Mouse (Mus musculus) left cerebral cortex, adult 18-20 months (tissue): ENCODE data around the gene Arl4d. TPM values are rescaled to one million over a fixed set of nuclear protein-coding genes. Genes with fewer than 3 reads are reported as not detected.

Experiments
- DNase-seq, 2 experiments: peaks; one replicate each; pipeline ENCODE4 v3.0.0; 2021 to 2022; ENCODE audit warnings: low spot score in 2 of 2, mixed read lengths in 1 of 2
- total RNA-seq, 2 experiments: library from RNA; stranded (reverse); gene quantifications; 2 replicates each; pipeline ENCODE4 v1.2.3; 2021

Gene Arl4d
- total RNA-seq, 2 experiments from 2014 or later, result 34.7 to 37.2 TPM

DNA sequence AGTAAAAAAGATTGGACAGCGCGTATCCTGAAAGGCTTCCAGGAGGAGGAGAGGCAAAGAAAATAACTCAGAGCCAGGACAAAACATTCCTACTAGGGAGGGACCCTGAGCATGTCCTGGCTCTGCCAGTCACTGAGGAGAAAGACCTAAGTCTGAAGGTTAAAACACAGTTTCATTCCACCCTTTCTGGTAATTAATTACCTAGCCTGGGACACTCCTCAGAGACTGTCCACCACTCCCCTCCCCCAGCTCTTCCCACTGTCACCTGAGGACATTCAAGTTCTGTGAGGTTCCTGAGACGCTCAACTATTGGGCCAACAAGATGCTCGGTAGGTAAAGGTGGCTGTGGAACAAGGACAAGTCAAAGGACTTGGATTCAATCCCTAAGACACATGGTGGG is 10.0 kb downstream of the Arl4d start:
- DNase-seq, result no peak

DNA sequence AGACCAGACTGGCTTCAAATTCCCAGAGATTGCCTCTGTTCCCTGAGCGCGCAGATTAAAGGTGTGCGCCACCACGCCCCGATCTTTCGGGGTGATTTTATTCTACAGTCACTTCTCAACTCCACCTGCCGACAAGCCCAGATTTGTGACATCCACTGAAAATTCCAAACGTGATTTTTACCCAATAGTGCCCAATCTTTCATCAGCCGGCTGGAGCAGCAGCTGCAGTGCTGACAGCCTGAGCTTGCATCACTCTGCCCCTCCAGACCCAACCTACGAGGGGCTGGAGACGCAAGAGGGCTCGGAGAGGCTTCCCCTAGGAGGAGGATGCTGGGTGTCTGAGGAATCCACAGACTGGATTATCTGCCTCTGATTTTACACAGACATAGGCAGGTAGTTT is 12.3 kb downstream of the Arl4d start:
- no peak for DNase-seq

DNA sequence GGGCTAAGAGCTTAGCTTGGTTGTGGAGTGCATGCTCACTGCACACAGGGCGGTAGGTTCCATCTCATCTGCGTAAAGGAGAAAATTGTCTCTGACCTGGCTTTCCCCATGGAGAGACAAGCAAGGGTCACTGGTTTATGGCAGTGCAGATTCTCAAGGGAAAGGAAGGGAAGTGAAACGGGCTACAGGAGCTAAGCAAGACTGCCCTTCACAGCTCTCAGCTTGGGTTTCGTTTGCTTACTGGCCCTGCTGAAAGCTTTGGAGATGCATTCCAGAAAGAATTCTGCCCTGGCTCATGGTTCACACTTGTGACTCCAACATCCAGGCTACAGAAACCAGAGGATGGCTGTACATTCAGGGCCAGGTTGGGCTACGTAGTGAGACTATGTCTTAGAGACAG is 13.4 kb downstream of the Arl4d start:
- DNase-seq, result no peak

DNA sequence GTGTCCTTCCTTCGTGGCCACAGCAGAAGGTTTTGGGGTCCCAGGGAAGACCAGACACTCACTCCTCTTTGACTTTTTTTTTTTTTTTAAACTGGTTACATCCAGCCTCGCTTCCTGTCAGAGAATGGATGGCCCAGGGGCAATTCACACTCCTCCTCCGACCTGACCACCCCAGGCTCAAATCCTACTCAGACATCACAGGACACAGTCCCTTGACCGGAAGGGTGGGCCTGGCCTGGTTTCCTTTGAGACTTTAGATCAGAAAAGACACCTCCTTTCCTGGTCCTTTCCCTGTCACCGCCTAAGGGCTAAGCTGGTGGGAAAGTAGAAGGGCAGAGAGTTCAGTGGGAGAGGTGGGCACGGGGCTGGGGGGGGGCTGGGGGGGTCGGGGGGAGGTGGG is 14.6 kb downstream of the Arl4d start:
- no peak for DNase-seq

DNA sequence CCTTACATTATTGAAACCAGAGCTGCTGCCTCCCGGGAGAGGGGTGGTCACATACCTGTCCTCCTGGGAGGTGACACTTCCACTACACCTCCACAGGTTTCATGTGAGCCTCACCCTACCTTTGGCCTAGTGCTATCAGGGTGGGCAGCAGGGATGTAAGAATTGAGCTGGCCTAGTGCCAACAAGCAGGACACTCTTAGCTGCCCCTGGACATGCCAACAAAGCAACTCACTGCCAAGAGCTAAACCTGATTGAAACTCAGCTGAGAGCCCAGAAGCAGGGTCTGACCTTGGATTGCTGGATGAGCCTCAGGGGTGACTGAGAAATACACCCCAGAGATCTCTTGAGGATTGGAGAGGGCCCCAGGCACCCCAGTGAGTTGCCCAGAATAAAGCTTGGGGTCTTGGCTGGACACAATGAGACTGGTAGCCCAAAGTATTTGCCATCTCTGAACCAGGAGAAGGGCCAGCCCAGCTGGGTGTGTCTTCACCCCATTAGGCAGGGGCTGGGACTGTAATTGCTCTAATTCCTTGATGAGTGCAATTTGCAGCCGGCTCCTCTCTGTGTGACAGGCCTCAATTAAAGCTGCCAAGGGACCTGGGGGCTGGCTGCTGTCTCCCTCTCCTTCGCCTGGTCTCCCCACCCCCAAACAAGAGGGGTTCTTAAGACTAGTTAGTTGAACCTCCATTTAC is 15.4 kb downstream of the Arl4d start:
- DNase-seq, result no peak

DNA sequence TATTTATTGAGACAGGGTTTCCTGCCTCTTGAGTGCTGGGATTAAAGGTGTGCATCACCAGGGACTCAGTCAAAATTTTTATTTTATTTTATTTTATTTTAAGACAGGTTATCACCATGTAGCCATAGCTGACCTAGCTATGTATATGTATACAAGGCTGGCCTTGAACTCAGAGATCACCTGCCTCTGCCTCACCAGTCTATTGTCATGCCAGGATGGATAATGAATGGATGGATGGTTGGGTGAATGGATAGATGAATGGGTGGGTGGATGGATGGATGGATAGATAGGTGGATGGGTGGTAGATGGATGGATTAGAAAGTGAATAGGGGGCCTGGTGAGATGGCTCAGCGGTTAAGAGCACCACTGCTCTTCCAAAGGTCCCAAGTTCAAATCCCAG is 16.6 kb downstream of the Arl4d start:
- no peak for DNase-seq

DNA sequence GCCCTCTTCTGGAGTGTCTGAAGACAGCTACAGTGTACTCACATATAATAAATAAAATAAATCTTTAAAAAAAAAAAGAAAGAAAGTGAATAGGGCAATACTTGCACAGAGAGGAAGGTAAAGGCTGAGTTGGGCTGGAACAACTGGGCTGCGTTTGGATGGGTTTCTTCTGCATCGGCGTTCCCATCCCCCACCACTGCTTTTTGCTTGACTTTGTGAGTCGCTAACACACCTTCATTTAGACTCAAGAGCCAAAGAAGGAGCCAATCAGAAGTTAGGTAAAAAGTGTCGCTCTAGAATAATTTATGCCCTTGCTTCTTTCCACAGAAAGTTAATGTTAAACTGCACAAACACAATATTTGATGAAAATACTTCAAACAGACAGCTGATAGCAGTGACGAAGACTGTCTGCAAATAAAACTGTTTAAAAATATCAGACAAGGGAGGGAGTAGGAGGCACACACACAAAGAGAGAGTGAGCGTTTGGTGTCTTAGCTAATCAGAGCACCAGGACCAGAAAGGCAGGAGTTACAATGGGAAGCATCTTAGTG is 17.1 kb downstream of the Arl4d start:
- no peak for DNase-seq

DNA sequence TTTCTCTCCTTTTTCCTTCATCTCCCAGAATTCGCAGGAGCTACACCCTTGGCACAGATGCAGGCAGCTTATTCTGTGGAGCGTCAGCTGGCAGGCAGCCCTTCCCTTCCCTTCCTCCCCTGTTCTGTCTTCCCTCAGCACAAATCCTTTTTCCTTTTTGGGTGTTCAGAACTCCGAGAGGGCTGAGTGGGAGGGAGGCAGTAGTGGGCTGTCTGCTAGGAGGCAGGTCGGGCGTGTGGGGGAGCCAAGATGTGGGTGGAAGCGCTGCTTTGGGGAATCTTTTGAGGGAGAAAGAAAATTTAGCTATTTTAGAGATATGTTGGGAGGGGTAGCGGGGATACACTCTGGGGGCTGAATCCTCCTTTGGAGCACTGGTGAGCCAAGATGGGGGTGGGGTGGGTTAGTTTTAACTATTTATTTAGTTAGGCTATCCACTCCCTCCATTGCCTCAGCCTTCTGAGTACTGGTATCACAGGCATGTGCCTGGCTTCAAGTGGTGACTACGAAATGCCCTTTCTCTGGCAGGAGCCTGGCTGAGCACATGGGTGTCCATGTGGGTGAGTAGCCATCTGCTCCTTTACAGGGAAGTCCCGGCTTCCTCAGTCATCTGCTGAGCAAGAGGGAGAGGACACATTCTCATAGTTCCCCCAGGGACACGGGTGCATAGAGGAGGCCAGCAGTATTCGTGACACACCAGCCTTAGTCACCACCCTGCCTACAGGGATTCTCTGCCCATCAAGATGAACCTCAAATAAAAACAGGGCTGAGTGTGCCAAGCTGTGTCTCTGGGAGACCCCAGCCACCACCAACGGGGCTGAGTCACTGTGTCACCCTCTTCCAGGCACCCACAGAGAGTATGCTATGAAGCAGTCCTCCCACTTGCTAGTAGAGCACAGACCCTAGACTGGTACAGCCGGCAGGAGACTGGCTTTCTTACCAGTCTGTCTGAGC is 22.3 kb downstream of the Arl4d start:
- DNase-seq, result peak; percentile 85 to 92

DNA sequence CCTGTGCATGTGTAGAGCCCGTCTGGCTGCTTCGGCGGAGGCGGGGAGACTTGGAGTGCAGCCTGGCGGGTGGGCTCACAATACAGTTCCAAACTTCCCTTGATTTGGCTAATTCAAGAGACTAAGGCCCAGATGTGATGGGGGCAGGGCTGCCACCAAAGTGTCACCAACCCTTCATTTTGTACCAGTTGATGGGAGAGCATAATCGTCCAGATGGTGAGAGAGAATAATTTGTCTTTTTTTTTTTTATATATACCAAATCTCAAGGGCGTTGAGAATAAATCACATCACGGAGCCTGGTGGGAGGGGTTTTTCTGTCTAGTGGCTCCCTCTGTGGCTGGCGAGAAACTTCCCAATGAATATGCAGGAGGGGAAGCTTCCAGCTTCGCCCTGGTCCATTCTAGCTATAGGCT is 24.4 kb downstream of the Arl4d start:
- peak; percentile 69 to 76 for DNase-seq

DNA sequence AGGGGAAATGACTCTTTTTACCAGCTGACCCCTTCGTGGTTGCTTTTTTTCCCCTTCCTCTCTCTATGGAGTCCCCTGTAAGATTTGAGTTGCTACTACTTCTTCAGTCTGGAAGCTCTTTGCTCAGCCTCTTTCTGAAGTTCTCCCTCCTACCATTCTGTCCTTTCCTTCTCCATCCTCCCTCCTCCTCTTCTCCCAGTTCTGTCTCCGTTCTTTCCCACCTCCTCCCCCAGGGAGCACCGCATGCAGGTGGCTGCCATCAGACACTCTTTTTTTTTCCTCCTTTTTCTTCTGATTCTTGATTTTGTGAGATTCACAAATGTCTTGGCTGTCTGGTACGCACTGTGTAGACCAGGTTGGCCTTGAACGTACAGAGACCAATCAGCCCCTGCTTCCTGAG is 25.0 kb downstream of the Arl4d start:
- peak in 1 of 2 experiments; percentile 23 for DNase-seq

DNA sequence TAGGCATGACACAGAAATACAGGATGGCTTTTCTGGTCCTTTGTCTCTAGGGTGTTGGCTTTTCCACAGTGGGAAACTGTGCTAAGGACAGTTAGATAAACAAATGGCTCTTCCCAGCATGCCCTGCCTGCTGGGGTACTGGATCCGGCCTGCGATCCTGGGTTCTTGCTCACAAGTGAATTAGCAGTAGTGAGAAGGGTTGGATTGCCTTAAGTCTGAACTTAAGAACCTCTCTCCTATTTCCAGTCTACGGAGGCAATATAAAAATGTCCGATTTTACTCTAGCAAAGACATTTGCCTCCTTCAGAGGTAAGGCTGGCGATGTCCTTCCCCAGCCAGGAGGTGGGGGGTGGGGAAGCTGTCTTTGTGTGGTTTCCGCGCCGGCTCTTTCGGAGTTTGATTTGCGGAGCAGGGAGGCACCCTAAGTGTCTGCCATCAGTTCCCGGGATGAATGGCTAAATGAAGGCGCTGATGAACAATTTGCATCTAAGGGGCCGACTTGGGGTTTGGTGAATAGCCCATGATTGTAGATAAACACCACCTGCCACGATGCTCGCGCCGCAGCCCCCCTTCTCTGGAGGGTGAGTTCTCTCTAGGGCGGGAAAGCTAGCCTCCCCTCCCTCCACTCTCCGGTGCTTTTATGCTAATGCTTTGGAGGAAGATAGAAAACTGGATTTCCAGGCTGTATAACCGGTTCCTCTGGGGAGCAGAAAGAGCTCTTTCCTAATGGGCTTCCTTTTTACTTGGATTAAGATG is 30.7 kb downstream of the Arl4d start:
- peak in 1 of 2 experiments; percentile 38 for DNase-seq

DNA sequence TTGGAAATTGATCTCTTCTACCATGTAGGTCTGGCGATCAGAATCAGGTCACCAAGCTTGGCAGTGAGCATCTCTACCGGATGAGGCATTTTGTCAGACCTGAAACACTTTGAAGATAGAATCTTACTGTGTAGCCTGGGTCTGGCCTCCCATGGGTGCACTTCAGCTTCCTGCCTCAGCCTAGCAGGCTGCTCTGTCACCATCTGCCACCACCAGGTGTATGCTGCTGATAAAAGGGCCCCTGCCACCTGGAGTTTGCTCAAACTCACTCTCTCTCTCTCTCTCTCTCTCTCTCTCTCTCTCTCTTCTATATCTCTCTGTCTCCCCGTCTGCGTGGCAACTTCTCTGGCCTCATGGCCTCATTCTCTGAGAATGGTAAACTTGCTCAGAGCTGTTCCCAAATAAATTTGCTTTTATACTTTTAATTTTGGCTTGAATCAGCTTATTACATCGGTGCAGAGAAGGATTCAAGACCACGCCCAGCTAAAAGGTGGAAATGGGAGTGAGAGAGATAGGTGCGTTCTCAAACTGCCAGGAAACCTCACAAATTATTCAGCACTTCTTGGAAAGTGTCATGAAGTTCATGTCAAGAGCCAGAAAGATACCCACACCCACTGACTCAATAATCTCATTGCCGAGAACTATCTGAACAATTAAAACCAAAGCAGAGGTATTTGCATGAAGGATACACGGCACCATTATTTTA is 32.0 kb downstream of the Arl4d start:
- DNase-seq, result no peak

DNA sequence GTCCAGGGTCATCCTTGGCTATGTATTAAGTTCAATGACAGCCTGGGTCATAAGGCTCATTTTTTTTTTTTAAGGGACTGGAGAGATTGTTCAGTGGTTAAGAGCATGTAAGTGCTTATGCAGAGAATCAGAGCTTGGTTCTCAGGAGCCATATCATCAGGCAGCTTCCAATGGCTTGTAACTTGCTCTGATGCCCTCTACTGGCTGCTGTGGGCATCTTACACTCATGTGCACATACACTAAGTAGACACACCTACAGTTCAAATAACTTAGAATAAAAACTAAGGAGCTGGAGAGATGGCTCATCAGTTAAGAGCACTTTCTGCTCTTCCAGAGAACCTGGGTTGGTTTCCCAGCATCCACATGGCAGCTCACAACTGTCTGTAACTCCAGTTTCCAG is 32.8 kb downstream of the Arl4d start:
- DNase-seq, result no peak

DNA sequence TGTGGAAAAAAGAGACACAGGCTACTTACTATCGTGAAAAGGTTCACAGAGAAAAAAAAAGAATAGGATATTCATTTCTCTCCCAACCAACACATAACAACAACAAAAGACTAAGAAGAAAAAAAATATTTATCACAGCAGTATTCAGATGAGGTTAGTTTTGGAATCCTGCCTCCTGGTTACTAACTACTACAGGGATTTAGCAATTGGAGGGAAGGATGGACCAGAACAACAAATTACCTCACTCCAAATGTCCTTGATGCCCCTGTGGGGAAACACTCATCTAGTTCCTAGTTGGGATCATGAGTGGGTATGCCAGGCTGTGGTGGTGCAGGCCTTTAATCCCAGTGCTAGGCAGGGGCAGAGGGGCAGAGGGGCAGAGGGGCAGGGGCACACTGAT is 34.2 kb downstream of the Arl4d start:
- no peak for DNase-seq

DNA sequence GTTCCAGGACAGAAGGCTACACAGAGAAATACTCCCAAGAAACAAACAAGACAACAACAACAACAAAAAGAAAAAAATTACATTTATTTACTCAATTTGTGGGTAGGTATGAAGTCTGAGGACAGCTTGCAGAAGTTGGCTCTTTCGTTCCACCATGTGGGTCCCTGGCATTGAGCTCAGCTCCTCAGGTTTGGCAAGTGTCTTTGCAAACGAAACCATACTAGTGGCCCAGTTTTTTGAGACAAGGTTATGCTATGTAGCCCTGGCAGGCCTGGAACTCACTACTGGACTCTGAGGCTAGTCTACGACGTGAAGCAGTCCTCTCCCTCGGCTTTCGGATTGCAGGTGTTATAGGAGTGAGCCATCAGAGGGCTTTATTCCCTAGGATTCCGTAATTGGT is 34.6 kb downstream of the Arl4d start:
- DNase-seq, result no peak

DNA sequence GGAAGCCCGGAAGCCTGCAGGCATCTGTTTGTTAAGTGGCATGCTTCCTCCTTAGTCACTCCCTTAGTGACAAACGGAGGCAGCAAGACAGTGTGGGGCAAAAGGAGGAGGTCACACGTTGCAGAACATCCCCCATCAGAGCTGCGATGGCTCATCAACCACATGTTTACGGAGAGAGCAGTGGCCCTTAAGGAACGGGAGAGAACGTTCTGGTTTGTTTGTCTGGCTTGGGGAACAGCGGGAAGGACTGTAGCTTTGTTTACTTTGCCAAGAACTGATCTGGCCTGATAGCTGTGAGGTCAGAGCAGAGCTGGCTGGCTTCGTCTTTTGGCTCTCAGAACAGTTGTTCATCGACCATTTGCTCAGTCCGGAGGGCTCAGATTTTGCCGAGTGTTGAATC is 35.1 kb downstream of the Arl4d start:
- peak; percentile 14 to 17 for DNase-seq

DNA sequence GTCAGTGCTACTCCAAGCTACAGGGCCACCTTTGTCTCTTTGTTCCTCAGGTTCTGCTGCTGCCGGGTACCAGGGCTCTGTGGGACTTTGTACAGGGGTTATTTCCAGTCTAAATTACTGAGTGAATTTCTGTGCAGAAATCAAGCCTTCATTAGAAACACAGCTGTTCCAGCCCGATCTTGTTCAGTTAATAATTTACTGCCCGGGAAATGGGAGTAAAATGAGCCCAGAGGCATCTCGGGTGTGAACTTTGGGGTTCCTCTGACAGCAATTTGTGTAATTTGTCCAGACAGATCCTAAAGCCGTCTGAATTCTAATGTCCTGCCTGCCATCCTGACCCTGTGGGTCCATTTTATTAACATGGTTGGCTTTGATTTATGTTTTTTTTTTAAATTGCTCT is 38.7 kb downstream of the Arl4d start:
- no peak for DNase-seq

DNA sequence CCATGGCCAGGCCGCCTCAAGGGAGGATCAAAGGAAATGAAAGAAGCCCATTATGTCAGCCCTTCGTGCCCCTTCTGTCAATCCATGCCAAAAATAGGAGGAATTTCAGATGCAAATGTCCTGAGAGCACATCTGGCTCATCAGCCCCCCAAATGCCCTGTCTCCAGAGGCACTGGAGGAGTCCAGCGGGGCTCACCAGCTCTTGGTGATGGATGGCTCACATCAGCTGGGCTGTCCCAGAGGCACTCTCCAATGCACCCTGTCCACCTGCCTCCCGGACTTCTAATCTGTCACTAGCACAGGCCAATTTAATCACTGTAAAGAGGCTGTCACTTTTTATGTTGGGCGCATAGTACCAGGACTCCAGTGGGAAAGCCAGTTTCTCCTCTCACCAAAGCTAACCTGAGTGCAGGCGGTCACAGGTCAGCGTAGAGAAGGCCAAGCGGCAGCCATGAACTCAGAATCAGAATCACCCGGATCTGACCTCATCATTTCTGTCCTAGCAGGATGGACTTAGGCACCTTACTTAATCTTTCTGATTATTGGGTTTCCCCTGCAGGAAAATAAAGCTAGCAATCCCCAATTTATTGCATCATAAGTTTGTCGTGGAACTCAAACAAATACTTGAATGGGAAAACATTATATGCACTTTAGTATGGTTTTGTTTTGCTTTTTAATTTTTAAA is 41.6 kb downstream of the Arl4d start:
- no peak for DNase-seq

DNA sequence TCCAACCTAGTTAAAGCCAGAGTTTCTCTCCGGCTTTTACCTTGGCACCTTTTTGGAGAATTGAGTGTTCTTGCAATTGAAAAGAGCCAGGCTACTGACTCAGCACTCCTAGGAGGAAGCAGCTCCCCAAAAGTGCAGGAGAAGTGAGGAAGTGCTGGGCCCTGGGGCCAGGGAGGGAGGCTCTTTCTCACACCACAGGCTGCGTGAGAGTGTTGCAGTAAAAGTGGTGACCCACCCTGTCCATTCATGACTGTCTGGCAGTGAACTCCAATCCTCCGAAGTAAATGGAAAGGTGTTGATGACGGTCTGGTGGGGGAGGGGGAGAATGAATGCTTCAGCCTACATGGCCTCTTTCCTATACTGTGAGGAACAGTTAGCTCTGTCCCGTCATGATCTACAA is 43.1 kb downstream of the Arl4d start:
- DNase-seq, result no peak

DNA sequence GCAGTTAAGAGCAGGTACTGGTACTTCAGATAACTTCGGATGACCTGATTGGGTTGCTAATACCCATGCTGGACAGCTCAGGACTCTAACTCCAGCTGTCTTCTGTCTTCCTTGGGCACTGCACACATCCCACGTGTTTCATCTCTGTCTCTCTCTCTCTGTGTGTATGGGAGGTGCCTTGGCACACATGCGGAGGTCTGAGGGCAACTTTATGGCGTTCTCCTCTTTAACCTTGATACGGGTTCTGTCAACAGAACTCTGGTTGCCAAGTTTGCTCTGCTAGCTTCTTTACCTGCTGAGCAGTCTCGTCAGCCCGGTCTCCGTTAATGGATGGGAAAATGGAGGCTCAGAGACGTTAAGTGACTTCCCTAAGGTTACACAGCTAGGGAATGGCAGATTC is 47.5 kb downstream of the Arl4d start:
- DNase-seq, result no peak
